Mouse (Mus musculus) WW6 (cell line): ENCODE results near the gene Maml2.

Experiments
- DNase-seq: peaks from one replicate; pipeline ENCODE4 v3.0.0-alpha.2; 2013; ENCODE audit warnings: low read depth, low spot score

The Maml2 gene

GRCm38 (mm10) chr9:13446703-13447285 lies 149.0 kb downstream of the Maml2 start, which contains the start of gene Gm17571:
TSS of gene Gm17571 (minus strand) at chr9:13446753.
- no peak for DNase-seq

GRCm38 (mm10) chr9:13448716-13449115 lies 151.0 kb downstream of the Maml2 start:
- no peak for DNase-seq

DNA sequence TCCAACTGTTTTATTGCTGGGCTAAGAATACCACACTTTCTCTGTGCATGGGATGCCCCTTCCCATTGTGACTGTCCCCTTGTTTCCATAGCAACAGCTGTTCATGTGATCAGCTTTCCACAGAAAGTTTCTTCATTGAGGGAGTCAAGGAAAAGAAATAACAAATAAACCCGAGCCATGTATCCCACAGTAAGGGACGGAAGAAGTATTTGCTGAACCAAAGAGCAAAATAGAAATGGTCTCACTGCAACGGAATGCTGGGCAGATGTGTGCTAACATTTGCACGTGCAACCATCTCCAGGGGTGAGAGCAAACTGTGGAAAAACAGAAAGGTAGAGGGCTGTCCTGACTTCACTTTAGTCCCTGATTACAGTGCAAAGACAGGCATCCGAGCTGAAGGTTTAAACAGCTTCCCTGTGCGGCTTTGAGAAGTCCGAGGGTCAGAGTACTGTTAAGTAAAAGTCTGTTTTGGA lies 156.9 kb downstream of the Maml2 start:
- DNase-seq: no peak

DNA sequence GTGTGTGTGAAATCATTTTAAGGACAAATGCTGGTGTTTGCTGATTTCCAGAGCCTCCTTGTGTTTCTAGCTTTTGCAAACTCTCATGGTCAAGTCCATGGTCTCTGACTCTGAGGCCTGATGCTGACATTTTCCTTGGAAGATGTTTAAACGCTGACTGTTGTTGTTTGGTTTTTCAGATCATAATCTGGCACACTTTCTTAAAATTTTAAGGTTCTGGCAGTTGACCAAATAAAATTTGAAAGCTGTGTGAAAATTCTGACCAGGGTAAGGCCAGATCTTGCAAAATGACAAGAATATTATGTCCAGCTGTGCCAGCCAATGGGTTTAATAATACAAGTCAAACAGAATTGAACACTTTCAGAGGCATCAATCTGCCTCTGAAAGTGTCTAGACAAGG lies 157.5 kb downstream of the Maml2 start:
- DNase-seq: no peak

- no peak for DNase-seq
Observed at GRCm38 (mm10) chr9:13457774-13458173, 160.0 kb downstream of the Maml2 start.

- no peak for DNase-seq
Observed at GRCm38 (mm10) chr9:13459371-13459770, 161.6 kb downstream of the Maml2 start.

DNA sequence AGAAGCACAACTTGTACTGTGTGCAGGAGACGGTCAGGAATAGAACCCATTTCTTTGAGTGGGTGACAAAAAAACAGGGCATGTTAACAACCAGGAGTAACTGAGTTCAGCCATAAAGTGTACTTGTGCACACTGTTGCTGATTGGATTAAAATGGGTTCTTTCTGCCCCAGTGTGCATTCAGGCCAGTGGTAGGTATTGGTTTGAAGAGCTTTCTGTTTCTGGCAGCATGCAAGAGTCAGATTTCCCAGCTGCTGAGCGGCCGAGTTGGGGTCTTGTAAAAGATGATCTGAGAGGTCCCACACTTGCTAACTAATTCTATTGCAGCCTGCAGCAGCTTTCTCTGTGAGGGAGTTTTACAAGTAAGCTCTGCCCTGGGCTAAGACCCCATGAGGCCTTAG lies 162.3 kb downstream of the Maml2 start:
- no peak for DNase-seq

- DNase-seq: no peak
Observed at GRCm38 (mm10) chr9:13460926-13461325, 163.2 kb downstream of the Maml2 start.

GRCm38 (mm10) chr9:13465358-13466020 lies 167.7 kb downstream of the Maml2 start:
- DNase-seq: no peak

GRCm38 (mm10) chr9:13466351-13466750 lies 168.6 kb downstream of the Maml2 start:
- no peak for DNase-seq

DNA sequence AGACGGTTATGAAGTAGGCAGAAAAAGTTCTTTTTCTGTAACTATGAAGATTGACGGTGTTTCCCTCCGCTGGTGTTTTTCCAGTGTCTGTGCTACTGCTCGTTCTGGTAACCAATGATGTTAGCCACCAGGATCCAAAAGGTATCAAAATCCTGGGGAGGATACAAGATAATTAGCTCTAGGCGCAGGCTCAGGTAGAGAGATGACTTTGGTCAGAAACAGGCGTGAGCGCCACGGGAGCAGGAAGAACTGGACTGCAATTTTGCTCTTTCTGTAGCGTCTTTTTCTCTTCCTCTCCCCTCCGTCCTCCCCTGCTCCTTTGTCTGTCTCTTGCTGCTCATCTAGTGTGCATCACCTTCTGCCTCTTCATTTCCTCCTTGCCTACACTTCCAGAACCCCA lies 169.1 kb downstream of the Maml2 start:
- no peak for DNase-seq

DNA sequence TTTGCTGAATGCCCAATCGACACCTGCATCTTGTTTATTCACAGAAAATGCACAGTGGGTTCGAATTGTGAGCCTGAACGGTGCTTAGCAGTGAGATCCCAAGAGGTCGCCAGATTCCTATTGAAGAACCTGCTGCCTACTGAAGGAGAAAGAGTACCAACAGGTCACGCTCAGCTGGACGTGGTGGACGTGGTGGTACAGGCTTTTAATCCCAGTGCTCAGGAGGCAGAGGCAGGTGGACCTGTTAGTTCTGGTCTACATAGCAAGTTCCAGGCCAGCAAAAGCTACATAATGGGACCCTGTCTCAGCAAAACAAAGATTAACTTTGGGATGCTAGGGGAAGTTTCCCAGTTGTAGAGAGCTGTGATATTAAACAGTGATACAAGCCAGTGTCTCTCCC lies 170.0 kb downstream of the Maml2 start:
- DNase-seq: no peak

- no peak for DNase-seq
Observed at GRCm38 (mm10) chr9:13468778-13469177, 171.0 kb downstream of the Maml2 start.

DNA sequence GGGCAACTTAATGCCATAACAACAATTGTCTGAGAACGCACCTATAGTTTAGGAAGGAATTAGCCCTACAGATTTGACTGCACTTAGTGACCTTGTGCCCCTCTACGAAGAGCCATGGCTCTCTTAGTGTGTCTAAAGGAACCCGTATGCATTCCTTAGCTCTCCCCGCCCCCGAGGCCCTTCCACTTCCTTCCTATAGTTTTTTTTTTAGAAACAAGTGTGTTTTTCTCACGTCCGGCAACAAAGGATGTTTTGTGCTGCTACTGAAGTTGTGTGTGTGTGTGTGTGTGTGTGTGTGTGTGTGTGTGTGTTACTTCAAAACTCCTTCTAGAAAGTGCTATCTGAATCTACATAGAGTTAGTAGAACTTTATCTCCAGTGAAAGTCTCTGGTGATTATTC lies 172.3 kb downstream of the Maml2 start:
- no peak for DNase-seq

DNA sequence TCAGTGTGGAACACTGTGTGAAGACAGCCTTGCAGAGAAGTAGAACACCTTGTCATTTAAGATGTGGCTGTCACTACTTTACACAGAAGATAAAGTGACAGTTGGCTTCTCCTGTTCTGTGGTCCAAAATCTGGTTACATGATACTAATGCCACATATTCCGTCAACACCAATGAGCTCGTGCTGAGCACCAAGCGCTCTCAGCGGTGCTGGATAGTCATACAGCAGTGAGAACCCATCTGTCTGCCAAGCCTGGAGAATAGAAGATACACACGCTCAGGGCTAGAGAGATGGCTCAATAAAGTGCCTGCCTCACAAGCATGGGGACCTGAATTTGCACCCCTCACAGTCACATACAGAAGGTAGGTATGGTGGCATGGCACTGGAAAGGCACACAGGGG lies 177.2 kb downstream of the Maml2 start:
- DNase-seq: no peak

- DNase-seq: no peak
Observed at GRCm38 (mm10) chr9:13479275-13479674, 181.5 kb downstream of the Maml2 start.

DNA sequence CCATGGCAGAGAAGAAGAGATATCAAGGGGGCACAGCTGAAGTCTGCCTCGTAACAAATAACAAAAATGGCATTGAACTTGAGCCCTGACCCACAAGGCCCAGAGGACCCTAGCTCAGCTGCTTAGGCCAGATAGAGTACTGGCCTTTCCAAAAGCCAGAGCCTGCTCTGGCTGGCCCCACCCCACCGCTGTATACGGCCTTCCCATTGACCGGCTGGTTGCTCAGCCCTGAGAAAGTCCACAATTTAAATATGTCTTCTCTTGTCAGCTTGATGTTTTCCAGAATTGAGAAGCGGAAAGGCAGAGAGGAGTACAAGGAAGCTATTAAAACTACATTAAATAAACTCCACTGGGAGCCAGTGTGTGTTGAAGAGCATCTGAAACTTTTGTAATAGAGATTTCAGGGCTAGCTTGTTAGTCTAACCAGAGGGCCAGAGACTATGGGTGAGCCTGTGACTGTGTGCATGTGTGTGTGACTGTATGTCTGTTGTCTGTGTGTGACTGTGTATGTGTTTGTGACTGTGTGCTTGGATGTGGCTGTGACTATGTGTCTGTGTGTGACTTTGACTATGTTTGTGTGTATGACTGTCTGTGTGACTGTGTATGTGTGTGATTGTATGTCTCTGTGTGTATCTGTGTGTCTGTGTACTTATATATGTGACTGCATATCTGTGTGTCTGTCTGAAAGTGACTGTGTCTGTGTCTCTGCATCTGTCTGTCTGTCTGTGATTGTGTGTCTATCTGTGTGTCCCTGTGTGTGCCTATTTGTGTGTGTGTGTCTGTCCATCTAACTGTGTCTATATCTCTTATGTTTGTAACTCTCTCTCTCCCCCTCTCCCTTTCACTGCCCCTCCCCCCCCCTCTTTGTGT lies 185.7 kb downstream of the Maml2 start:
- DNase-seq: no peak

GRCm38 (mm10) chr9:13484267-13485240 lies 186.8 kb downstream of the Maml2 start:
- no peak for DNase-seq

- DNase-seq: no peak
Observed at GRCm38 (mm10) chr9:13485914-13486313, 188.2 kb downstream of the Maml2 start.

DNA sequence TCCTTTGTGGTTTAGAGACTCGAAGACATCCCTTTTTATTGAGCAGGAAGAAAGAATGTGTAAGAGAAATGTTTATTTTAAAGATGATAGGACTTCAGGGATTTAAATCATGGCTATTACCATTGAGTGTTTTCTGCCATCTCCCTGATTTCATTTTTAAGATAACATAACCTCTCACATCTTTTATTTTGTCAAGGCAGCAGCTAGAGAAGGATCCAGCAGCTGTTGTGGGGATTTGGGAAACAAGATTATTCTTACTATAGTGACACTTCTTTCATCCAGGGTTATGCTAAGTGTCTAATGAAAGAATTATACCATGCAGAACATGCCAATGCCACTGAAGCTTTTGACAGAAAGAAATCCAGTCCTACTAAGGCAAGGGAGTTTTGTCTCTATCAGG lies 193.3 kb downstream of the Maml2 start:
- no peak for DNase-seq

- no peak for DNase-seq
Observed at GRCm38 (mm10) chr9:13491854-13492620, 194.3 kb downstream of the Maml2 start.
